Mouse (Mus musculus): ENCODE measurements around the gene Trim66.

The Trim66 gene

GRCm38 (mm10) chr7:109508034-109508433 lies at the start of gene Trim66:
Gene Trim66 (minus strand): TSS chr7:109508134.
- no peak for DNase-seq (ENCODE audit: low read depth, low spot score)

GRCm38 (mm10) chr7:109546726-109547125 lies 38.8 kb upstream of the Trim66 start:
- DNase-seq (ENCODE audit: low read depth, low spot score): no peak

- no peak for DNase-seq (ENCODE audit: low read depth, low spot score)
These were observed 38.3 kb upstream of the Trim66 start for GRCm38 (mm10) chr7:109546186-109546585.

DNA sequence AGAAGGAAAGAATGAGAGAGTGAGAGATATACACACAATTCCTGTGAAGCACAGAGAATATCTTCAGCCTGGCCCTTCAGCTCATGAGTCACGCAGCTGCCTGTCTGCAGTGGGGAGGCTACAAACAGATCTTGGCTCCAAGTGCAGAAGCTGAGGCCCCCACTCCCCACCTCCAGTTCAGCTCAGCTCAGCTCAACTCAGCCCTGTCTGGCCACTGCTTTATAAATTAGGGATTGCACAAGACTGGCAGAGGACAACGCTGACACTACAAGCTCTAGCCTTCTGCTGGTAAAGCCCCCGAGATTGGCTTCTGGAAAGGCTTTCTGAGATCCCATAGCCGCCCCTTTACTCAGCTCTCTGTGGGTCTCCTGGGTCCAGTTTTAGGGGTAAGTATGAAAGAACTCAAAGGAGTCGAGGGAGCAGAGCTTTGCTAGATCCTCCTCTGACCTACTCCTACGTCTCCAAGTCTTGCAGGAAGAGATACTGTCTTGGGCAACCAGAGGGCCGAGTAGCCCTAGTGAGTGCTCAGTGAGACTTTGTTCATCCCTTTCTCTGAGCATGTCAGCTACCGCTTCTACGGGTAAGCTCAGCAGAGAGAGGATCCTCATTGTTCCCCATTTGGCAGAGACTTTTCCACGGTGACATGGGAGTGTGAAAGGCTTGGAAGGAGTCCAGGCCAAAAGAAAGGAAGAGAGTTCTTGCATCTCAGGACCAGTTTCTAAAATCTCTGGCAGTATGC lies 37.5 kb upstream of the Trim66 start:
- DNase-seq (ENCODE audit: low read depth, low spot score): no peak

GRCm38 (mm10) chr7:109544792-109545191 lies 36.9 kb upstream of the Trim66 start:
- no peak for DNase-seq (ENCODE audit: low read depth, low spot score)

DNA sequence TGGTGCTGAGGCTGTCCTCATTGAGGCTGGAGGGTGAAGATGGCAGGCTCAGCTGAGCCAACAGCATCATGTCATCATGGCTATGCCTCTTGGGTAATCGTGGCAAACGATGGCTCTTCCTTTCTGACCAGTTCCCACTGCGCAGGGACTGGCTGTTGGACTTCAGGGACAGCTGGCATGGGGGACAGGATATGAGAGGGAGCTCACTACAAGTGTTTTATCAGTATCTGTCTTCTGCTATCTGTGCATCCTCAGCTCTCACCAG lies 34.4 kb upstream of the Trim66 start:
- DNase-seq (ENCODE audit: low read depth, low spot score): no peak

DNA sequence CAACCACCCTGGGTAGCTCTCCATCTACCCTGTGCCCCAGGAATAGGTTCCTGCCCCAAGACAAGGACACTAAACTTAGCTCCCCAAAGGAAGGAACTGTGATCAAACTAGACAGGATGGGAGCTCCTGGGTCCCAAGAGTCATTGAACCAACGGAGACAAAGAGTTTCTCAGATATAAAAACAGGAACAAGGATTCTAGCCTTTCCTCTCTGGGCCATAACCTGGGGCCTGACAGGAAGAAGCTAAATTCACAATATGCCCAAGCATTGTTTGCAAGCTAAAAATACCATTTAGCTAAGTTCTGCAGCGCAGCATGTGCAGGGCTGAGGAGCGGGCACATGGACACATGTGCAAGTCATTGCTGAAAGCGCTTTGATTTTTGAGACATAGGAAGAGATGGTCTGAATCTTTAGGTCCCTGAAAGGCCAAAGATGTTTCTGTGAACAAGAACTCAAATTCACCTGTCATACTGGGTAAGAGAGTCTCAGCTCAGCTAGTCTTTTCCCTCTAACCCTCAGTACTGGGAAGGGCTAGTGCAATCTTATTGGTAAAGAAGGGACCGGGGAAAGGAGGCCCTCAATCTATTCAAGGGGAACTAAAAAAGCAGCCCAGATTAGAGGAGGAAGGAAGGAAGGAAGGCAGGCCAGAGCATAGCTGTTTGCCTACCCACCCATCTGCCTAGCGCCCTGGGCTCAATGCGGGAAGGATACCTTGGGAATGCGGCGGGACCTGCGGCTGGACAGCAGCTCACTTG lies 33.9 kb upstream of the Trim66 start:
- DNase-seq (ENCODE audit: low read depth, low spot score): no peak

DNA sequence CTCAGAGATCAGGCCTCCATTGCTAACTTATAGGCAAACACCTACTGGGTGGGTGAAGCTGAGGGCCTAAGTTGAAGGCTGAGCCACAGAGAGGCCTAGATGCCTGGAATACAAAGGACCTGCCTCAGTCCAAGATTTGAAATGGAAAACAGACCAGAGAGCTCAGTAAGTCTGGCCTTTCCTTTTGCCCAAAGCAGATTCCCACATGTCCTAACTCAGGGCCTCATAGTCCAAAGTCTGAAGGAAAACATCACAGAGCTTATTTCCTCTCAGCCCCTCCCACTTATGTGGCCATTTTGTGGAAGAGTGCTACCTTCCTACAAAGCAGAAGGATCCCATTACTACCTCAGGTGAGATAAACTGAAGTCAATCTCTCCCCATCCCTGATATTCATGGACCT lies 33.0 kb upstream of the Trim66 start:
- DNase-seq (ENCODE audit: low read depth, low spot score): no peak

DNA sequence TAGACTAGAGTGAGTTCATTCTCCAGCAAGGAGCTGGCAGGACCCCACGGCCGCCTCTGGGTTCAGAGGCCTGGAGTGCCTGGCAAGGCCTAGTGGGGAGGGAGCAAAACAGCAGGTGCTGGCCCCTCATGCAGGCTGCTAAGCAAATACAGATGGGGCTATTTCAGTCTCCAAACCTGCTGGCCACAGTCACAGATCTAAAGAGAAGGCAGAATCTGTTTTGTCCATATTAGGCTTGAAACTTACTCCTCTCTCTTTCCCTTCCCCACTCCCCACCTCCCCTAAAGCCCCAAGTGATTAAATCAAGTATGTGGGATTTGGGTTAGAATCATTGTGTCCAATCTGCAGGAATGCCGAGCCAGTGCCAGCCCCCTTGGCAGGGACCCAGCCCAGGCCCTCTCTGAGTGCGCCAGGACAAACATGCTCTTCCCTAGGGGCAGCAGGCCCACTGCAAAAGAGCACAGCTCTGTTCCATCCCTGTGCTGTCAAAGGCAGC lies 28.6 kb upstream of the Trim66 start:
- peak; percentile 37 for DNase-seq (ENCODE audit: low read depth, low spot score)

DNA sequence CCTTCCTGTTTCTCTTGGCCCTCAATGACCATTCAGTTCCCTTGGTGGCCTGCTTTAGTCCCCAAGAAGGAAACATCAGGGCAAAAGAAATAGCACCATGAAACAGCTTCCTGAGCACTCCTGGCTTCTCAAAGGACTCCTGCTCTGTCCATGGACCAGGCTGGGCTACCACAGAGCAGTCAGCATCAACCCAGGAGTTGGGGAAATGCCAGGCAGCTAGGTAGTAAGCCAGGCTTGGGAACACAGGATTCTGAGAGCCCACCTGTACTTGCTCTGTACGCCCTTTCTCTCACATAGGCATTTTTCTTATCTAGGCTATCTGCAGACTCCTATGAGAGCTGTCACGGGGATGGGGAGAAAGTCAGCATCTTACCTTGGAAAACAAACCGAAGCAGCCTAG lies 27.0 kb upstream of the Trim66 start:
- DNase-seq (ENCODE audit: low read depth, low spot score): no peak

GRCm38 (mm10) chr7:109533888-109534287 lies 26.0 kb upstream of the Trim66 start:
- no peak for DNase-seq (ENCODE audit: low read depth, low spot score)

- no peak for DNase-seq (ENCODE audit: low read depth, low spot score)
These were observed 25.2 kb upstream of the Trim66 start for GRCm38 (mm10) chr7:109533129-109533528.

DNA sequence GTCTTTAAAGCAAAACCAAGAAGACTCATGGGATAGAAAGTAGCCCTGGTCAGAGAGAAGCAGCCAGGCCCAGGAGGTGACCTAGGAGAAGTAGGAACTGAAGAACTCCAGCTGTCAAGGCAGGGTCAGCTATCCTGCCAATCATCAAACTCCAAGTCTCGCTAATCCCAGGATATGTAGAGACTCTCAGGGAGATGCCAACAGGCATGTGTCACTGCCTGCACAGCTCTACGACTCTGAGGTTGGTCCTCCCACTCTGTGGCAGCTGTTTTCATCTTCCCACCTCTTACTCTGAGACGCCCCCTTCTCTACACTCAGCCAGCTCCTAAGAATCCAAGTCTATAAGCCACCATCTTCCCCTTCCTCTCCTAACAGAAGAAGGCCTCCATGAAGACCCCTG lies 24.8 kb upstream of the Trim66 start:
- no peak for DNase-seq (ENCODE audit: low read depth, low spot score)

- no peak for DNase-seq (ENCODE audit: low read depth, low spot score)
These were observed 23.6 kb upstream of the Trim66 start for GRCm38 (mm10) chr7:109531501-109531900.

DNA sequence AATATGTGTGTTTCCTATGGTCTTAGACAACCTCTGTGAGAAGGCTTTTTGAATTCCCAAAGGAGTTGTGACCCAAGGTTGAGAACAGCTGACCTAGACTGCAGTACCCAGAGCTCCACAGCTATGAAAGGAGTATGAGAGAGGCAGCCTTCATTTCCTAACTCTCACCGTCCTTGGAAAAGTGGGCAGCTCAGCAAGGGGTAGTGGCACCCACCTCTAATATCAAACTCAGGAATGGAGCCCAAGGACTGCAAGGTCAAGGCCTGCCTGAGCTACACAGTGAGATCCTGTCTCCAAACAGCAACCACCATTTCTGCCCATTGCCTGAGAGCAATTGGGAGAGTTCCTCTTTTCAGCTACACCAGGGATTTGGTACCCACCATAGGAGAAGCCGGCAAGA lies 21.8 kb upstream of the Trim66 start:
- DNase-seq (ENCODE audit: low read depth, low spot score): no peak

DNA sequence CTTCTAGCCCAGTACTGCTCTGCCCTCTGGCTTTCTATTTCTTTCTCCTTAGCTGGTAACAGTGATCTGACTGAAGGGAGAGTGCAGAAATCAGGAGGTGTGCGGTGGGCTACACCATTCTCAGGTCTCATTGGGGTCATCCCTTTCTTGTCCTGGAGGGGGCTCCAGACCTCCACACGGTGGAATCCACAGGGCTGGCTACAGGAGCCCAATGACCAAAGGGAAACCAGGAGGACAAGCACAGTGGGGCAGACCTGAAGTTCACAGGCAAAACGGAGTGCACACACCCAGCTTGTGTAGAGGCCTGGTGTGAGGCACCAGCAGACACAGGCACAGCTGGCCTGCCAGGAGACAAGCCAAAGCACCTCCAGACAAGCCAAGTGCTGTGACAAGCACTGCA lies 20.4 kb upstream of the Trim66 start:
- DNase-seq (ENCODE audit: low read depth, low spot score): no peak

DNA sequence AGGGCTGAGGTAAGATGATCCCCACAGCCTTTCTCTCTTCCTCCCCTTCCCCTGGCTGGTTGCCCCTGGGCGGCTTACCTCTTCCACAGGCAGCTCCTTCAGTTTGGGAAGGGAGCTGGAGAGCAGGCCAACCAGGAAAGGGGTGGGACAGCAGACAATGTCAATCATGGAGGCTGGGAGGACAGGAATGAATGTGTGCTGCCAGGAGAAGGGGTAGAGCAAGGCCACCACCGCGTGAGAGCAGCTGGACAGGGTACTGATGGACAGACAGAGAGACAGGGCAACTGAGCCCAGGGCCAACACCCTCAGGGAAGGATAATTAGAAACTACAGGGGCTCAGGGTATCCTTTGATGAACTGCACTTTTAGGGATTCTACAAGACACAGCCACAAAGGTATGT lies 19.6 kb upstream of the Trim66 start:
- no peak for DNase-seq (ENCODE audit: low read depth, low spot score)

DNA sequence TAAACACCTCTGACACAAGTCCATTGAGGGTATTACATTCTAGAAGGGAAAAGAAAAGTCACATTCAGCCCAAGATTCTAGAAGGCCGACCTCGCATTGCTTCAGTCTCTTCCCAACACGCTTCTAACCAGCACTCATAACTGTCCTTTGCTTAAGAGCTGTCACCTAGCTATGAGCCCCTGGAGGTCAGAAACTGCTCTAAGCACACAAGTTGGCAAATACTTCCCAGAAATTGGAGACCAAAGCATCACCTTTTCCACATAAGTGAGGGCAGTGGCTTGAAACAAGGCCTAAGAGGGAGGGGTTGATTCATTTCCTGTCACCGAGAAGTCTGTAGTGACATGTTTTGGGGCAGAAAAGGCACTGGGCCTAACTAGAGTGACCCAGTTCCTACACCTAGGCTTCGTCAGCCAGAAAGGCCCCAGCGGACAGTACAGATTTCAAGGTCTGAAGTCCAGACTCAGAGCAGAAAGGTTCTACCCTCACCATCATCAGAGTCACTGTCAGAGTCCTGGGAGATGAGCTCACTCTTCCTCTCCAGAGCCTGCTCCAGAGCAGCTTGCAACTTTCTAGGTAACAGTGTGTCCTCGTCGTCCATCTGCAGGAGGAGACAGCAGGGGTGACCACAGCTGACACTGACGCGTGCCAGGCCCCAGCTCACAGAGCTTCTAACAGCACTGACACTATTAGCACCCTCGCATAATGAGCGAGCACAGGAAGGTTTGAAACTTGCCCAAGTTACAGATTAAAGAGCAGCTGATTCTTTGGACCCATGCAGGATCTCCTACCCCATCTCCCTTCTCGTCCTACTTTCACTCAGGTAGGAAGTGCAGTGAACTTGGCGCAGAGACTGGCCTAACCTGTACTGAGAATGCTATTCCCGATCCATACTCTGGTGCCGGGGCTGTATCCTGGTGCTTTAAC lies 18.1 kb upstream of the Trim66 start:
- DNase-seq (ENCODE audit: low read depth, low spot score): no peak

- no peak for DNase-seq (ENCODE audit: low read depth, low spot score)
These were observed 16.8 kb upstream of the Trim66 start for GRCm38 (mm10) chr7:109524763-109525162.

DNA sequence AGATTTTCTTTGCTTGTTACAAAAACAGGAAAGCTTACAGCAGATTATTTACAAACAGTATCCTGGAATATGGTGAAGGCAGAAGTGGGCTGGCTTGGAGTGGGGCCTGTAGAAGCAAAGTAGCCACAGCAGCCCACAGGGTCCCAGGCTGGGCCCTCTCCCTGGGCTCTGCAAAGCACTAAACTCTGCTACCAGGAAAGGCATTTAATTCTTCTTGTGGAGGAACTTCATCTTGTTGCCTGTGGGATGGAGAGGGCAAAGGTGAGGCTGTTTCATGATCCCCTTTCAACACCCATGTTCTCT lies 16.5 kb upstream of the Trim66 start:
- no peak for DNase-seq (ENCODE audit: low read depth, low spot score)

DNA sequence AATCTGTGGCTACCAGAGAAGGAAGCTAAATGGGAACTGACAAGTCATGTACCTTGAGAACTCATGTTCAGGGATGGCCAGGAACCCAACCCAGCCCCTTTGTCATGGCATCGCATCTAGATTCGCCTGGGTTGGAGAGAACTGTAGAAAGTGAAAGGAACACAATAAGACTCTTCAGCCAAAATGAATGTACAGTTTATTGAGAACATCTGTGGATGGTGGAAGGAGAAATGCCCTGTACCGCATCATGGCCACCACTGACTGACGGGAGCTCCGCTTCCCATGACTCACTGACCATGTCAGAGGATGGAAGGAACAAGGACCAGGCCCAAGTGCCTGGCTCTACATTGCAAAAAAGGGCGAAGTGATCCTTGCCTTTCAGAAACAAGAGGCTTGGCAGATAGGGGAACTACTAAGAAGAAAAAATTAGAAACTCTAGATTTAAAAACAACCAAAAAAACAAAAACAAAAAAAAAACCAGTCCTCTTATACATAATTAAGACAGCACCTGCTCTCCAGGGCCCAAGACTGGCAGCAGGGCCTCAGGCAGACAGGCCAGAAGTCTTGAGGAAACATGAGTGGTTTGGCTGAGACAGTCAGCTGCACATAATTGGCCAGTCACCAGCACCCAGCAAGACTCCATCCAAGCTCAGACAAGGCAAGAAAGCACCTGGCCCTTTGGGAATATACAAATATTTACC lies 16.0 kb upstream of the Trim66 start:
- no peak for DNase-seq (ENCODE audit: low read depth, low spot score)

DNA sequence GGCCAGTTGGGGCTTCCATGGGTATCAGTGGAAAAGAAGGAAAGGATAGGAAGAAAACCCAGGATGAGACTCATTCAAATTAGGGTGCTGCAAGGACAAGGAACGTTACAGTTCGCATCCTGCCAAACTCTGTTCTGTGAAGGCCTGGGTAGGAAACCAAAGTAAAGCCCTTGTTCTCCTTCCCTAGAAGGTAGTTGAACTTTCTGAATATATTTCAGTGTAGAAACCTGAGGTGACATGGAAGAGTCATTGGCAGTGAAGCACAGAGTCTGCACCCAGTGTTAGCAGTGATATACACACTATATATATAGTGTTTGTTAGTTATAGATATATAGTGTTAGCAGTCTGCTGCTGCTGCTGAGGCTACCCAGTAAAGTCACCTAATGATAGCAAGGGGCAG lies 15.4 kb upstream of the Trim66 start:
- no peak for DNase-seq (ENCODE audit: low read depth, low spot score)
